Mouse (Mus musculus) MEL-GATA-1-ER (cell line): ENCODE measurements at regions not wholly inside any gene's neighbourhood (a gene's known extent, or its start where the extent isn't known, plus 50 kb on each side); places are given as distances from the start of the nearest gene placed in this dataset.
A peak's percentile ranks its signal among the peaks of the same experiment; 100 is the strongest.
"Not testable (repeated sequence)": the region's sequence is repeated elsewhere in the genome, so short reads cannot be mapped to it uniquely, and the experiment has no call there.

Experiments used
- DNase-seq: peaks from one replicate; pipeline ENCODE4 v3.0.0-alpha.2; 2012; ENCODE audit warnings: low read depth; ENCODE audit errors: extremely low read depth

GRCm38 (mm10) chr1:140903747-140904146, 657.8 kb downstream of the Kcnt2 start:
- not testable (repeated sequence) for DNase-seq

GRCm38 (mm10) chr1:140913566-140913965, 667.6 kb downstream of the Kcnt2 start:
- no peak for DNase-seq

GRCm38 (mm10) chr1:140940348-140940747, 694.4 kb downstream of the Kcnt2 start:
- DNase-seq: peak; percentile 6

- no peak for DNase-seq
Measured at GRCm38 (mm10) chr1:140958856-140959255, 712.9 kb downstream of the Kcnt2 start.

- DNase-seq: no peak
Measured at GRCm38 (mm10) chr1:141001821-141002220, 755.9 kb downstream of the Kcnt2 start.
